Mouse (Mus musculus): ENCODE measurements around the gene Mrpl51.

- TF ChIP-seq CTCF (IDR thresholded peaks at IDR 0.05; ENCODE audit: control insufficient read depth, insufficient read depth, insufficient read length), result no peak
- no peak for TF ChIP-seq MYOD1 (IDR thresholded peaks at IDR 0.05; ENCODE audit: control insufficient read depth, insufficient read length, low read depth)
- no peak for TF ChIP-seq MYOG (IDR thresholded peaks at IDR 0.05; ENCODE audit: control insufficient read depth, extremely low read depth, insufficient read length)
- no peak for TF ChIP-seq MAX (IDR thresholded peaks at IDR 0.05)
- TF ChIP-seq CEBPB (IDR thresholded peaks at IDR 0.05; ENCODE audit: low read depth), result no peak
- no peak for TF ChIP-seq USF1 (IDR thresholded peaks at IDR 0.05; ENCODE audit: low read depth)
These were observed 40.9 kb downstream of the Mrpl51 start for GRCm38 (mm10) chr6:125232516-125232915.
